Mouse (Mus musculus) forebrain, postnatal 0 days (tissue): ENCODE data around the gene Cd36. TPM values are rescaled to one million over a fixed set of nuclear protein-coding genes. Genes with fewer than 3 reads are reported as not detected.

Source experiments
- ATAC-seq: fragments of 200-750 bp; cut with Nextera tagmentation; 2 replicates; pipeline ENCODE4 v1.8.0; 2017; ENCODE audit warnings: mild to moderate bottlenecking, moderate library complexity
- DNase-seq: peaks from one replicate; pipeline ENCODE4 v3.0.0-alpha.2; 2015
- H3K27ac ChIP-seq: fragments of 300-500 bp; sonication (generic); 2 replicates; pipeline ENCODE4 v1.5.1; 2014; ENCODE audit warnings: low read depth, mild to moderate bottlenecking, antibody characterized with exemption, low read length, moderate library complexity, mixed read lengths
- H3K27me3 ChIP-seq: fragments of 300-500 bp; sonication (generic); 2 replicates; pipeline ENCODE4 v1.6.1; 2014; ENCODE audit warnings: mild to moderate bottlenecking, low read length, mixed read lengths; ENCODE audit not compliant: insufficient read depth
- H3K36me3 ChIP-seq: fragments of 300-500 bp; sonication (generic); 2 replicates; pipeline ENCODE4 v1.6.1; 2014; ENCODE audit warnings: mild to moderate bottlenecking, moderate library complexity; ENCODE audit not compliant: insufficient read depth
- H3K4me1 ChIP-seq: fragments of 300-500 bp; sonication (generic); 2 replicates; pipeline ENCODE4 v1.6.1; 2014; ENCODE audit warnings: antibody characterized with exemption; ENCODE audit not compliant: insufficient read depth
- H3K4me2 ChIP-seq: fragments of 300-500 bp; sonication (generic); 2 replicates; pipeline ENCODE4 v1.6.1; 2014; ENCODE audit warnings: low read depth, mild to moderate bottlenecking, moderate library complexity
- H3K4me3 ChIP-seq: fragments of 300-500 bp; sonication (generic); 2 replicates; pipeline ENCODE4 v1.5.1; 2014; ENCODE audit warnings: low read depth, low read length, mixed read lengths
- H3K9ac ChIP-seq: fragments of 300-500 bp; sonication (generic); 2 replicates; pipeline ENCODE4 v1.6.1; 2014; ENCODE audit warnings: mild to moderate bottlenecking
- H3K9me3 ChIP-seq: fragments of 300-500 bp; sonication (generic); 2 replicates; pipeline ENCODE4 v1.6.1; 2016; ENCODE audit warnings: low read length
- CTCF ChIP-seq: sonication (generic); IDR thresholded peaks from 2 replicates; pipeline ENCODE4 v1.5.1; 2016; ENCODE audit warnings: antibody characterized with exemption, control low read depth, low read depth
- WGBS: fragments of 180-500 bp; shearing (Covaris S2); extraction: QIAGEN DNeasy Blood & Tissue Kit; methylation state at CpG from one replicate; pipeline ENCODE4 v1.1.7; 2014; 5-methylcytosine and 5-hydroxymethylcytosine counted together
- polyA plus RNA-seq: library from polyadenylated mRNA; unstranded; fragments of >200 nt; fragmentation: Nextera tagmentation; extraction: Ambion mirVana; gene quantifications from 2 replicates; pipeline ENCODE4 v1.2.1, GENCODE M21; 2015
- total RNA-seq: library from RNA; depleted of rRNA; stranded (reverse); fragments of >200 nt; gene quantifications from 2 replicates; pipeline ENCODE4 v1.2.3, GENCODE M21; 2014

Gene Cd36
- total and polyA plus RNA-seq, 2 experiments from 2014 or later, result 1.0 to 3.0 TPM

DNA sequence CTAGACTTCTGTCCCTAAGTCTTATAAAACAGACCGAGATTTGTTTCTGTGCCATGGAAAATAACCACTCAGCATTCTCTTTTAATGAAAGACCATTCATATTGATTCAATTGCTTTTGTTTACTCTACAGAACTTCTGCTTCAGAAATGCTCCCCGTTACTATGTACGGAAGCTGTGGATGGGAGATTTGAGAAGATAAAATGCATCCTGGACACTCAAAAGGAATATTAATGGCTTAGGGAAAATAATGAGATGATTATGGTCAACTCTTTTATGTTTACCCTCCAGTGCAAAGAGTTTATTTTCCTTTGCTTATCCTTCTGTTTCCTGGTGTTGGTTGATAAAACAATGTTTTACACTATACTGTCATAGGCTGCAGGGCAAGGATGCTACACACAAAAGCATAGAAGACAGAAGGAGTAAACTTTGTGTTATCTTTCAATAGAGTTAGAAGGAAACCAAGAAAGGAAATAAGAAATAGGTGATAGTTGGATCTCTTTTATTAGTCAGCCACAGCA lies 5.2 kb downstream of the Cd36 start:
- Histone ChIP-seq H3K27me3 (no peaks in the 10 kb centered on the region), H3K9me3 (no peaks in the 10 kb centered on the region), H3K9ac (no peak overlapping the region), H3K4me3 (no peak overlapping the region), H3K4me1 (no peaks in the 10 kb centered on the region), H3K36me3 (no peaks in the 10 kb centered on the region), H3K4me2 (no peak overlapping the region), H3K27ac (no peak overlapping the region)
- no peak for ATAC-seq
- TF ChIP-seq CTCF, result no peak
- DNase-seq, result no peak
- WGBS, result 39% methylated on average over 3 of the region's 3 CpGs

DNA sequence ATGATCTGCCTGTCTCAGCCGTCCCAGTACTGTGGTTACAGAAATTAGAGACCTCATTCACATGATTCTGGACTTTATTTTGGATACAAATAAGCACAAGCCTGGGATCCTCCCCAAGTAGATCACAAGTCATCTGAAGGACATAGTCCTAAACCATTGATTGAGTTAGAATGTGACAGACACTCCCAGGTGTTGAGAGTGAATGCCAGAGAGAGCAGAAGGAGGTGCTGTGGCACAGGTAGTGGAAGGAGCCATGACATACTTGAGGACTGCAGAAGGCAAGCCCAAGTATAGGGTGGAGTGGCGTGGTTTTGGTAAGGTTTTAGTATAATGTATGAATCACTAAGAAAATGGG lies 7.1 kb downstream of the Cd36 start:
- Histone ChIP-seq H3K4me2 (no peak overlapping the region), H3K4me1 (no peaks in the 10 kb centered on the region), H3K9me3 (no peaks in the 10 kb centered on the region), H3K36me3 (no peaks in the 10 kb centered on the region), H3K27me3 (no peaks in the 10 kb centered on the region), H3K4me3 (no peak overlapping the region), H3K27ac (no peak overlapping the region), H3K9ac (no peak overlapping the region)
- 88% methylated on average over 2 of the region's 2 CpGs for WGBS
- ATAC-seq, result no peak
- no peak for TF ChIP-seq CTCF
- no peak for DNase-seq

DNA sequence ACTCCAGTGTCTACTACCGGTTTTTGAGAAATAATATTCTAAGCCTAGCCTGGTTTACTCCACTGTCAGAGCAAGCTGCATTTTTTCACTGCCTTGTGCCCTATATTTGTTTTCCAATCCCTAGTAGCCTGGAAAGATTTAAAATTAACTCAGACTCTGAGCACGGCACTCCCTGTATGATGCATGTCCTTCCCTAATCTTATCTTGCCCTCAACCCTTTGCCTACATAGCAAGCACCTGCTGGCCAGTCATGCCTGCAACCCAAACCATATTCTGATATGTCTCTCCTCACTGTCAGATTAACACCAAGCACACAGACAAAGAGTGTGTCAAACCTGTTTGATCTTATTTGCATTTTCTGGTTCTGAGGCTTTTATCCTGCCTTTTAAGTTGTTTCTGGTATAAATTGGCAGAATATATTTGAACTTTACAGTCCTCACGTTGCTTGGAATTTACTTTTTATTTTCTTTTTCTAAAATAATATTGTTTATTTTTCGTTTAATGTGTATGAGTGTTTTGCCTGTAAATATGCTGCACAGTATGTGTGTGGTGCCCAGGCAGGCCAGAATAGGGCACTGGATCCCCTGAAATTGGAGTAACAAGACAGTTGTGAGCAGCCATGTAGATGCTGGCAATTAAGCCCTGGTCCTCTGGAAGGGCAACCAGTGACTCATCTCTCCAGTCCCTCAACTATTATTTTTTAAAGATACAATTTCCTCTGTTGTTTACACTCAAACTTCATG lies 7.6 kb downstream of the Cd36 start:
- H3K36me3 ChIP-seq, result no peaks in the 10 kb centered on the region
- no peak for ATAC-seq
- H3K27me3 ChIP-seq, result no peaks in the 10 kb centered on the region
- H3K9me3 ChIP-seq, result no peaks in the 10 kb centered on the region
- no peak for TF ChIP-seq CTCF
- no peaks in the 10 kb centered on the region for H3K4me1 ChIP-seq
- no peak overlapping the region for H3K9ac ChIP-seq
- H3K27ac ChIP-seq, result no peak overlapping the region
- H3K4me3 ChIP-seq, result no peak overlapping the region
- 80% methylated on average over 4 of the region's 4 CpGs for WGBS
- no peak overlapping the region for H3K4me2 ChIP-seq
- DNase-seq, result no peak

DNA sequence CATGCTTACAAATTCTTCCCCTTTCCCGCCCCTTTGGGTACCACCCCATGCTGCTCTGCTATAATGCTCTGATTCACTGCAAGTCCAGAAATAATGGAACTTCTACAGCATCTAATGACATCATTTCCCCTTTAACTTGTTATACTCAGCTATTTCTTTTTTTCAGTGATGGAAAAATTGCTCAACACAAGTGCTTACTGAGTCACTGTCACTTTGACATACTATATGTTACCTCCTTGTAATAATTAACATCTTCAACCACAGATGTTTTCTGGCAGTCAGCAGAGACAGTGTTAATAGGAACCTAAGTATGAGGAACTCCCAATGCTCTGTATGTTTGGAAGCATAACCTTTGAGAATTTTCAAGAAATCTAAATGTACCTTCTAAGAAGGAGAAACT lies 8.7 kb downstream of the Cd36 start:
- no peaks in the 10 kb centered on the region for H3K36me3 ChIP-seq
- DNase-seq, result no peak
- H3K27ac ChIP-seq, result no peak overlapping the region
- TF ChIP-seq CTCF, result no peak
- no peak overlapping the region for H3K4me2 ChIP-seq
- H3K4me1 ChIP-seq, result no peaks in the 10 kb centered on the region
- H3K9me3 ChIP-seq, result no peaks in the 10 kb centered on the region
- no peak overlapping the region for H3K4me3 ChIP-seq
- WGBS, result 26% methylated on average over 1 of the region's 1 CpGs
- H3K9ac ChIP-seq, result no peak overlapping the region
- no peak for ATAC-seq
- no peaks in the 10 kb centered on the region for H3K27me3 ChIP-seq

DNA sequence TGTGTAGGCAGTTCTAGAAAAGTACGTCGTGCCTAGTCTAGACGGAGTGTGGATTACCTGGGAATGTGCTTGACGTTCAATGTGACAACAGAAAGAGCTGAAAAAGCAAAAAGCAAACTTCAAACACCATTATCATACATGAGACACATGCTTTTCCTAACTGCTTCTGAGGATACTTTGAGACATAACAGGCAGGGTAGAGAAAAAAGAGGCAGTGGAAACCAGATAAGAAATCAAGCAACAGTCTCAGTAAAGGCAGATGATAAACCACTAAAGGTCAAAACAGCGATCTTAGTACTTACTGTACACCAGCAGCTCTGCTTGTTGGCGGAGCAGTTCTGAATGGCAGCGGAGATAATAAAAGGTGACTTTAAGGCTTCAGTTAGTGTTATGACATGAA lies 11.6 kb downstream of the Cd36 start:
- DNase-seq (no peak), ATAC-seq (no peak)
- H3K36me3 ChIP-seq, result no peaks in the 10 kb centered on the region
- no peaks in the 10 kb centered on the region for H3K27me3 ChIP-seq
- no peak overlapping the region for H3K4me2 ChIP-seq
- no peaks in the 10 kb centered on the region for H3K4me1 ChIP-seq
- TF ChIP-seq CTCF, result no peak
- no peak overlapping the region for H3K4me3 ChIP-seq
- no peak overlapping the region for H3K9ac ChIP-seq
- 91% methylated on average over 7 of the region's 7 CpGs for WGBS
- H3K27ac ChIP-seq, result no peak overlapping the region
- H3K9me3 ChIP-seq, result no peaks in the 10 kb centered on the region

DNA sequence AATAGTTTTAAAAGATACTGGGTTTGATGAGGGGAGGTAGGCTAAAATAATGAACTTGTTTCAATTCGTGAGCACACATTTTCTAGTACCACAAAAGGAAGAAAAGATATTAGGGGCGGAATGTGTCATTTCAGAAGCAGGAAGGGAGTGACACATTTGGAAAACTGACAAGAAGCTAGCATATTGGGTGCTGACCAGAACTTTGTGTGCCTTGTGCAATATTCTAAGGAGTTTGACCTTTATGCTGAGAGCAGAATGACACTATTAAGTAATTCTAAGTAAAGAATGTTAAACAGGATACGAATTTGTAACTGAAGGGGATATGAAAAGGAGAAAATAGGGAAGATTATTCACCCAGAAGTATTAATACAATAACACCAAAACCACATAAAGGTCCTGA lies 12.0 kb downstream of the Cd36 start:
- Histone ChIP-seq H3K4me1 (no peaks in the 10 kb centered on the region), H3K4me2 (no peak overlapping the region), H3K9me3 (no peaks in the 10 kb centered on the region), H3K27ac (no peak overlapping the region), H3K36me3 (no peaks in the 10 kb centered on the region), H3K9ac (no peak overlapping the region), H3K27me3 (no peaks in the 10 kb centered on the region), H3K4me3 (no peak overlapping the region)
- WGBS, result 71% methylated on average over 3 of the region's 3 CpGs
- ATAC-seq, result no peak
- no peak for TF ChIP-seq CTCF
- DNase-seq, result no peak

DNA sequence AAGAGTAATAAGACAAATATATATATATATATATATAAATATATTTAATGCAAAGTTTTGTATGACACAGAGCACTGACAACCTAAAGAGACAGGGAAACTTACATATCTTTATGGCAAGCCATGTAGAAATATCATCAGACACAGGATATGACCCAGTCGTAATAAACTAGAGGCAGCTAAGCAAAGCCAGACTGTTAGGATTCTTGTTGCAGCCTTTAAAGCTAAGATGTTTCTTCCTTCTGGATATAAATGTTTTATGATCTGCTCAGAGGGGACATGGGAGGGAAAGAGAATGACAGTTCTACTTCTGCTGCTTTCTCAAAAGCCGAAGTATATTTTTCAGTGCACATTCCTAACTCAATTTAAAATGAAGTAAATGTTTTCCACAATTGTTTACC lies 14.3 kb downstream of the Cd36 start:
- Histone ChIP-seq H3K4me3 (no peak overlapping the region), H3K9ac (no peak overlapping the region), H3K27ac (no peak overlapping the region), H3K4me2 (no peak overlapping the region), H3K4me1 (no peaks in the 10 kb centered on the region), H3K9me3 (no peaks in the 10 kb centered on the region), H3K36me3 (no peaks in the 10 kb centered on the region), H3K27me3 (no peaks in the 10 kb centered on the region)
- TF ChIP-seq CTCF, result no peak
- 93% methylated on average over 2 of the region's 2 CpGs for WGBS
- DNase-seq (no peak), ATAC-seq (no peak)

DNA sequence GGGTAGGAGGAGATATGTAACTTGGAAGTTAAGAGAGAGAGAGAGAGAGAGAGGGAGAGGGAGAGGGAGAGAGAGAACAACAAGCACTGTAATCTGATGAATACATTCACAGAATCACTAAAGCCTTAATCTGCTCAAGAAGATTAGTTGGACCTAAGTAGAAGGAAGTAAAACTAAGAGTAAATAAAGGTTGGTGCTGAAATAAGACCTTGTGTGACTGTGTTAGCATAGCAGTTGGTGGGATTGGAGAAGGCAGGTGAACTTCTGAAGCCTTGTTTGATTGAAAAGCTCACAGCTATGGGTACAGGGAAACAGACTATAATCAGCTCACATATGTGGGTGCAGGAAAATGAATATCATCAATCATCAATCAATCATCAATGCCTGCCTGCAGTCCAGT lies 23.2 kb downstream of the Cd36 start:
- Histone ChIP-seq H3K9ac (no peak overlapping the region), H3K9me3 (0 out of 2 replicates have a peak, but pooled peaks cover 9% of the 10 kb centered on the region), H3K27me3 (no peaks in the 10 kb centered on the region), H3K36me3 (no peaks in the 10 kb centered on the region), H3K4me1 (no peaks in the 10 kb centered on the region), H3K4me2 (no peak overlapping the region), H3K4me3 (no peak overlapping the region), H3K27ac (no peak overlapping the region)
- ATAC-seq (no peak), DNase-seq (no peak)
- no peak for TF ChIP-seq CTCF
